Mouse (Mus musculus) 3134 (cell line): ENCODE data around the gene March8.

Experiments
- DNase-seq: peaks from one replicate; pipeline ENCODE4 v3.0.0-alpha.2; 2011; ENCODE audit warnings: low spot score; ENCODE audit not compliant: insufficient read length; ENCODE audit errors: extremely low read depth

Gene March8

DNA sequence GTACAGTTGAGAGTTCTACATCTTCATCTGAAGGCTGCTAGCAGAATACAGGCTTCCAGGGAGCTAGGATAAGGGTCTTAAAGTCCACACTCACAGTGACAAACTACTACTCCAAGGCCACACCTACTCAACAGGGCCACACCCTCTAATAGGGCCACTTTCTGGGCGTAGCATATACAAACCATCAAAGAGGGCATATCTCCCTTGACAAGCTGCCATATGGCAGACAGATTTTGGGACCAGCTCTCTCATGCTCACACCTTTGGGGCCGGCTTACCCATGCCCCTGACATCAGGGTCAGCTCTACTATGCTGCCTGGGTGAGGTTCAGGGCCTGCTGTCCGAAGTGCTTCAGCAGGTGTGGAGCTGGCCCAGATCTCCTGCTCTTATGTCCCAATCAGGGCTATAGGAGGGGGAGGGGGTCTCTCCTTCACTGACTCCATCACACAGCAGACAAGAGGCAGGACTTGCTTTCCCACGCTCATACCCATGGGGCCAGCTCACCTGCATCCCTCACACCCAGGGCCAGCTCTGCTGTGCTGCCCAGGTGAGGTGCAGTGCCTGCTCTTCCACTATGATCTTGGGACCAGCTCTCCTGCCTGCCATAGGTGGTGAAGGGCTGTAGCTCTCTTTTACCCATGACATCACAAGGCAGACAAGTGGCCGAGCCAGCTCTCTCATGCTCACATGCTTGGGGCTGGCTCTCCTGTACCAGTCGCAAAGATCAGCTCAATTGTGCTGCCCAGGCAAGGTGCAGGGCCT is 32.6 kb downstream of the March8 start:
- DNase-seq = no peak

DNA sequence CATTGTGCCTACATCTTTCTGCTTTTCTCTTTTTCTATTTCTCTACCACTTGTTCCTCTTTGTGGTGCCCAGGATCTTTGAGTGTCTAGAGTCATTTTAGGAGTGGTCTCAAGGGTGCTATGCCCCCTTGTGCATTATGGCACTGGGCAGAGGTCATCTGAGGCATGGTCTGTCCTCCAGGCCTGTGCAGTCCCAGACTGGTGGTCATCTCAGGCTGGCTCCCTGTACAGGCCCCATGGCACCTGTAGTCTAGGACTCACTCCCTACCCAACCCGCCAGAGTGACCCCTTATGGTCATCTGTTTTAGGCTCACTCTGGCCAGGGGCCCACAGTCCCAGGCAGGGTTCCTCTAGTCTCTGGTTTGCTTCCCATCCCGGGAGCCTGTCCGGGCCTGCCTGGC is 33.7 kb downstream of the March8 start:
- no peak for DNase-seq

- no peak for DNase-seq
Measured at GRCm38 (mm10) chr6:116374136-116374535, 36.3 kb downstream of the March8 start.

GRCm38 (mm10) chr6:116374618-116375017 is 36.8 kb downstream of the March8 start:
- DNase-seq = no peak

DNA sequence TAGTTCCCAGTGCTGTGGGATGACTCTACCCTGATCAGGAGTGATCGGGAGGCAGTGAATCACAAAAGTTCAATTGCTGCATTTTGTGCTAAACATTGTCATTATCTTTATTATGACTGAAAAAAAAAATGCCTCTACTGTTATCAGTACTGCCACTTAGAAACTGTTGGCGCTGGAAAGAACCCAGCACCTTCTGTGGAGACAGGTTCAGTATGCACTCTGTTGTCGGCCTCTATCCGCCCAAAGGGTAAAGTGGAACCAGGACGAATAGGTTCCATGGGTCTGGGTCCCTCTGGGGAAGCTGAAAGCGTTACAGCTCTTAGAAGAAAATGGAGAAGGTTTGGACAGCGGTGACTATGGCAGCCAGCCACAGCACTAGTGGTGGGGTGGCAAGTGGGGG is 41.1 kb downstream of the March8 start:
- DNase-seq = no peak

GRCm38 (mm10) chr6:116380157-116380556 is 42.3 kb downstream of the March8 start:
- no peak for DNase-seq

DNA sequence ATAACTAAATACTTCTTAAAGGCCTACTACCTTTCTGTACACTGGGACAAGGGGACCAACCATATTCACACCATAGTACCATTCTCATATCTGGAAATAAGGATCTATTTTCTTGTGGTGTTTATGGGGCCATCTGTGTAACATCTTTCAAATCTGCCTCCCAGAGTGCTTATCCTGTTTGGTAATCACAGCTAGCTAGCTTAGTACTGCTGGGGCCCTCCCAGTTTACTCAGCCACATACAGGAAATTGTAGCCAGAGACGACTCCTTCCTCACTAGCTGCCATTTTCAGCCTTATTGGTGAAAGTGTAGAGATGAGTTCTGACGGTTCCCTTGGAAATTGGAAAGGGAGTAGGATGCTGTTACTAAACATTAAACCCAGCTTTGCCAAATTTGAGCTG is 43.8 kb downstream of the March8 start:
- DNase-seq = no peak

DNA sequence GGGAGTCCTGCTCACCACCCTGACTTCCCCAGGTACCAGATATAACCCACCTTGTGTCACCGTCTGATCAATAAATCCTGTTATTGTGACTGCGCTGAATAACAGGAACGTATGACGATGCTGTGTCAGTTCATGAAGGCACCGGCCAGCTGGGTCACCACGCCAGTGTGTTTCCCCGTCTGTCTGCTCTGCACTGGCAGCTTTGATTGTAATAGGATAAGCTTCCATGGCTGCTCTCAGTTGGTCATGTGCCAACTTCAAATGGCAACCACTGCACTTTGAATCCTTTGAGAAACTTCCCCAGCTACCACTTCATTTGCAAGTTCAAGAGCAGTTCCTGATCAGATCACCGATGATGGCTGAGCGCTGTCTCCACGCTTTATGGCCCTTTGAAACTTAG is 45.8 kb downstream of the March8 start:
- no peak for DNase-seq

GRCm38 (mm10) chr6:116385194-116386044 is 47.6 kb downstream of the March8 start:
- DNase-seq = no peak

- no peak for DNase-seq
Measured at GRCm38 (mm10) chr6:116386045-116386415, 48.2 kb downstream of the March8 start.

- no peak for DNase-seq
Measured at GRCm38 (mm10) chr6:116386506-116386905, 48.7 kb downstream of the March8 start.

DNA sequence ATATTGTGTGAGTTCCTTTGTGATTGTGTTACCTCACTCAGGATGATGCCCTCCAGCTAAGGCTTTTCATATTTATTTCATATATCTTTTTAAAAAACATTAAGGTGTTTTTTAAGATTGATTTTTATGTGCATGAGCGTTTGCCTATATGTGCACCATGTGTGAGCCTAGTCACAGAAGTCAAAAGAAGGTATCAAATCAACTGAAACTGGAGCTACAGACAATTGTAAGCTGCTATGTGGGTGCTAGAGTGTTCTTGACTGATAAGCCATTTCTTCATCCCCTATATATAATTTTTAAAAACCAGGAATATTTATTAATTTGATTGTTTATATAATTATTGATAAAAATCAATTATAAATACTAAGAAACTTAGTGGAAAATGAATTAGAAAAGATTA is 50.2 kb downstream of the March8 start:
- no peak for DNase-seq

- DNase-seq = no peak
Measured at GRCm38 (mm10) chr6:116389481-116389880, 51.7 kb downstream of the March8 start.

GRCm38 (mm10) chr6:116394916-116395648 is 57.3 kb downstream of the March8 start:
- DNase-seq = no peak

DNA sequence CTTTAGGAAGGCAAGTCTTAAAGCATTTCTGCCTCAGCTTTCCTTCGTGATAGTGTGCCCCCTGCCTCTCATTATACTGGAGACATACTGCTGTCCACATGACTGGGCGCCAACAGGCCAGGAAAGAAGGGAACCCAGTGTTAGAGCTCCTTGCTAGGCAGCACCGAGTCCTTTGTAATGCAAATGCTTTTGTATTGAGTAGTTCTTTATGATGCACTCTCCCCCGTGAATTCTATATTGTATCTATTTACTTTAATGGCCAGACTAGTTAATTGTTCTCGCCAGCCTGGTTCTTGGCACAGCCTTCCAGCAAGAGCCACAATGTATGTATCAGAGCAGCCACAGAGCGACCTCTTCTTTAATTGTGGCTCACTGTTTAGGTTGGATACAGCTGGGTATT is 59.8 kb downstream of the March8 start:
- DNase-seq = no peak

GRCm38 (mm10) chr6:116398136-116398535 is 60.3 kb downstream of the March8 start:
- DNase-seq = no peak

GRCm38 (mm10) chr6:116401746-116402423 is 64.1 kb downstream of the March8 start:
- no peak for DNase-seq

DNA sequence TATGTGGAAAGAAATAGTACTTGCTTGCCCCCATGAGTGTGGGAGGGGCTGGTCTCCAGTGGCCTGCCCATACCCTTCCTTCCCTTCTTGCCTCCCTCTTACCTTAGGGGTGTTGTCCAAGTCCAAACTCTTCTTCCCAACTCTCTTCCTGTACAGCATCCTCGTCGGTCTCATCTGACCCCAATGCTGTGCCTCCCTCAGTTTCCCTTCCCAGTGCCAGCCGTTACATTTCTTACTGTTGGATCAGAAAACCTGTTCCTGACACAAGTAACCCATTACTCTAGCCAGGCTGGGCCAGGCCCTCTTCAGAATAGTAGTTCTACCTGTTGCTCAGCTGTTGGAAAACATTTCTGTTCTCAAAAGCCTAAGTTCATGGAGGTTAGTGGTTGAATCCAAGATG is 64.6 kb downstream of the March8 start:
- no peak for DNase-seq

DNA sequence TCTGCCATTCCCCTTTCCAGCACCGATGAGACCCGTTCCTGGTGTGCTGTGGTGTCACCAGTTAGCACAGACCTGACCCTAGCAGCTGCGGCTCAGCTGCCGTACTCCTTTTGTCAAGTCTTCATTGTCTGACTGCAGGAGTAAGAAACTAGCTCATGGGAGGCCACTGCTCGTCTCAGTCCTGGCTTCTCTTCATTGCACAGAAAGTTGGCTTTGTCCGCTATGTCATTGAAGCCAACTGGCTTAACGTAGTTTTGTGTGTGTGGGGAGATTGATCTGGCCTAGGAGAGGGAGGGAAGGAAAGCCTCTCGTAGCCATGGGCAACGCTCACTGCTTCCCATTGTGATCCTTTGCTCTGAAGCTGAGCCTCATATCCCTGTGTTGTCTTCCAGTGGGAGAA is 67.4 kb downstream of the March8 start:
- no peak for DNase-seq

DNA sequence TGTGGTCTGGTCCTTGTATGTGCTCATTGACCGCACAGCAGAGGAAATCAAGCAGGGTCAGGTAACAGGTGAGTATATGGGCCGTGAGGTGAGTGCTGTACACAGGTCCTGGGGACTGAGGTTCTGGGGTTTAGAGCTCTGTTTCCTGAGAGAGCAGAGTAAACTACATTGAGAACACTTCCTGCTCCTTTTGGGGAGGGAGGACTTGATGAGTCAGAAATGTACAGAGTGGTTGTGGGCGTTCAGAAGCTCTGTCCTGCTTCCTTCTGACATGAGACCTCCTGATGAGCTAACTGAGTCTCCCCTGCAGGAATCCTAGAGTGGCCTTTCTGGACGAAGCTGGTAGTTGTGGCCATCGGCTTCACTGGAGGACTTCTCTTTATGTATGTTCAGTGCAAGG is 67.9 kb downstream of the March8 start:
- no peak for DNase-seq

- no peak for DNase-seq
Measured at GRCm38 (mm10) chr6:116406152-116406551, 68.3 kb downstream of the March8 start.
